Mouse (Mus musculus) fat pad, adult 2 months (tissue): Measurements from ENCODE around the gene Egln1.

Experiments
- DNase-seq: peaks from one replicate; pipeline ENCODE4 v3.0.0-alpha.2; 2011; ENCODE audit warnings: low read depth, low spot score; ENCODE audit errors: extremely low read depth

Gene Egln1

DNA sequence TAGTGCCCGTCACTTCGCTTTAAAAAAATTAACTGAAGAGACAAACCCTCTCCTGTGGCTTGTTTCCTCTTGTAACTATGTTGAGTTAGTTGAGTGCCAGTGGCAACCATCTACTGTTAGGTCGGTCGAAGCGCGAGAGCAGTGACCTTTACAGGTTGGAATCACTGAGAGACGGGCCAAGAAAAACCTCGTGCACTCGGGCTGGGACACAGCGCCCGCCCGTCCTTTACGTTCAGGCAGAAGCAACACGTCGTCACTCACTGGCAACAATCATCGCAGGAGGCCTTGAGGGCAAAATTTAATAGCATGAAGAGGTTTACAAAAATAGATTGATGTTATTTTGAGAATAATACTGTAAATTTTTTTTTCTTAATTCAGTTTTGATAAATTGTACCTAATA lies 39.2 kb downstream of the Egln1 start:
- DNase-seq: no peak

DNA sequence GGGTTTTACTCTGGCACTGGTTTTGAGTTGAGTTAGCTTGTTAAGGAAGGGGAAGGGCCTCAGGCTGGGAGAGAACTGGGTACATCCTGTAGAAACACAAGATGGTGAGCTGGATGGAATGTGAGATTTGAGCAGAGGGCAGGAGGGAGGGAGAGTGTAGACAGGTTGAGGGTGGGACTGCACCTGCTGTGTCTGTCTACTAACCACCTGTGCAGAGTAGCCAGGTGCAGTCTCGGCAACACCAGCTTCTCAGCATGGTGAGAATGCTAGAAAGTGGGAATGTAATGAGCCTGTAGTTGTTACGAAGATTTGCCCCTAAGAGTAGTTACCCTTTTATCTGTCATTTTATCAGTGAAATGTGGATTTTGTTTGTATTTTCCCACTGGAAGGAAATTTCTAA lies 43.6 kb downstream of the Egln1 start:
- no peak for DNase-seq

DNA sequence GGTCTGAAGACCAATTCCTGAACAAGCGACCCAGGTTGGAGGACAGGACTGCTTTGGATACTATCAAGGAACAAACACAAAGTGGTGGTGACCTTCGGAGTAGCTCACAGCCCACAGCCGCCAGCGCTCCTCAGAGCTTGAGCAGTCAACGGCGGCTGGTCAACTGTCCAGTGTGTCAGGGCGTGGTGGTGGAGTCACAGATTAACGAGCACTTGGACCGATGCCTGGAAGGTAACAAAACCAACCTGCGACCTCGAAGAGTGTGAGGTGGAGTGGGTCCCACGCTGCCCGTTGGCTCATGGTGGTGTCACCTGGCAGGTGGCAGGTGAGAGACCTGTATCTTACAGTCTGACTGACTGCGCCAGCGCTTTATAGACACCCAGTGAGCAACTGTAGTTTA lies 45.9 kb downstream of the Egln1 start:
- no peak for DNase-seq

DNA sequence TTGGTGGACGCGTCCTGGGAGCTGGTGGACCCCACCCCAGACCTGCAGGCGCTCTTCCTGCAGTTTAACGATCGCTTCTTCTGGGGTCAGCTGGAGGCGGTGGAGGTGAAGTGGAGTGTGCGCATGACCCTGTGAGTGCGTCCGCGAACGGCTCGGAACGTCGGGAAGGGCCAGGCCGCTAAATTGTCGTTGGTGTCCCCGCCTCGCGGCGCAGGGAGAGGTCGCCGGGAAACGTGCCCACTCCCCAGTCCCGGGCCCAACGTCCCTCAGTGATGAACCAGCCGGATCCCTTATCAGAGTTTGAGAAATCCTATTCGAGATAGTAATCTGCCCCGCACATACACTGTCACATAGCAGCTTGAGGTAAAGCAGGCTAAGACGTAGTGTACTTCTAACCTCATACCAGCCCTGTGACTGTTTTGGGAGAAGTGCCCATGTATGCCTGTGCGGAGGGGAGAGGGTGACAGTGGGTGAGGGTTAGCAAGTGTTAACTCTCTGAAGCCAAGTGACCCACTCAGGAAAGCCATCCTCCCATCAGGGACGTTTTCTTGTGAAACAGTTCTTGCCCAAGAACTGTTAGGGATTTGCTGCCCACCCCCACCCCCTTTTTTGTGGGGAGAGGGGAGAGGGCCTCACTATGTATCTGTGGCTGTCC lies 50.7 kb downstream of the Egln1 start:
- no peak for DNase-seq

DNA sequence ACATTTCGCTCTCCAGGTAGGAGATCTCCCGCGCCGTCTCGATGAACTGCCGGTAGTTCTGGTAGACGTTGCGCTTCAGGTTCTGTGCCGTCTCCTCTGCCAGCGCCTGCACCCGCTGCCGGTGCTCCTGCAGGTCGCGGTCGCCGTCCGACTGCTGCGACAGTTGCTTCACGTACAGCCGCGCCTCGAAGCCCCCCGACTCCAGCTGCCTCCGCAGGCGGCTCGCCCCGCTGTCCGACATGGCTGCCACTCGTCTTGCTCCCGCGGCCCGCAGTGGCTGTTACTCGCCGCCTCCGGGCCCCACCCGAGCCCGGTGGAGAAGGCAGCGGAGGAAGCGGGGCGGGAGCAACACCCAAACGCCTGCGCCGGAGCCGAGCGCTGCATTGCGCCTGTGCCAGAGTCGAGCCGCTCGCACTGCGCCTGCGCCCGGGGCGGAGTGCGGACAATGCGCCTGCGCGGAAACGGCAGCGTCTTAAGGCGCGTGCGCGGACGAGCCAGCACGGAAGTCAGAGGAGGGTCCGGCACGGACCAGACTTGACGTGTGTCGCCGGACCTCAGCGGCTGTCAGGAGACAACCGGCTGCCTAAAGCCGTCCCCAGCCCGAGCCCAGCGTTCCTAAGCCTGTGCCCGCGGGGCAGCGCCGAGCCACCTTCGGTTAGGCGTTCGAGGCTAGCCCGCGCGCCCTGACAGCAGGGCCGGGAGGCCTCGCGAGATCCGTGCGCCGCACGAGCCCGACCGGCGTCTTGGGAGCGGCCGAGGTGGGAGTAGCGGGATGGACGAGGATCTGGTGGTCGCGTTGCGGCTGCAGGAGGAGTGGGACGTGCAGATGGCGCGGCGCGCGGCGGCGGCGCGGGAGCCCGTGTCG lies 51.5 kb downstream of the Egln1 start, which contains the start of the genes Exoc8 and Sprtn:
TSS of gene Exoc8 (minus strand) at position 320 of the 865 bp plus-strand sequence.
TSS of gene Sprtn (plus strand) at position 501 of the 865 bp plus-strand sequence.
- peak; percentile 7 for DNase-seq

DNA sequence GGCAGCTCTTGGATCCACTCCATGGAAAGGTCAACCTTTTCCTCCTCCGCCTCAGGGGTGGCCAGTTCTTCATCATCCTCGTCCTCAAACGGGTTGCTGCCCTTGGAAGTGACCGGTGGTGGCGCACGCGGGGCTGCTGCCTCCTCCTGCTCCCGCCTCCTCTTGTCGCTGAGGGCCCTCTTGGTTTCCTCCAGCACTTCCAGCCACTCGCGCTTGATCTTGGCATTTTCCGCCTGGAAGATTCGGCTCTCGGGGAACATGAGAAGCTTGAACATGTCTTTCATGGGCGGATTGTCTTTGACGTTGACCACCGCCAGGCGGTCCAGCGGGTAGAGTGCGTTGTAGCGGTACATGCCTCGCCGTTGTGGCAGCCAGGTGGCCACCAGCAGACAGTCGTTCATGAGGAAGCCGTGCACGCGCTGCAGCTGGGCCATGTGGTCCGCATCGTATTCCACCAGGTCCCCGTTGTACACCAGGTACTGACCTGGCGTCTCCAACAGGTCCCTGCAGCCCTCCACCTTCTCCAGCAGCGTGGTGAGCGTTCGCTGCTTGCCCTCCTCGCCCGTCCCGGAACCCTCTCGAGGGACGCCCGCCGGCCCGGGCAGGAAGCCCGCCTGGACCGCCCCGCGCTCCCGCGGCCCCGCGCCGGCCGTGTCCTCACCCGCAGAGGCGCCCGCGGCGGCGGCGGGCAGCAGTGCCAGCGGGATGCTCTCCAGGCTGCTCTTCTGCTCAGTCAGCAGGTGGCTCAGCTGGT lies 52.3 kb downstream of the Egln1 start:
- peak; percentile 10 for DNase-seq

DNA sequence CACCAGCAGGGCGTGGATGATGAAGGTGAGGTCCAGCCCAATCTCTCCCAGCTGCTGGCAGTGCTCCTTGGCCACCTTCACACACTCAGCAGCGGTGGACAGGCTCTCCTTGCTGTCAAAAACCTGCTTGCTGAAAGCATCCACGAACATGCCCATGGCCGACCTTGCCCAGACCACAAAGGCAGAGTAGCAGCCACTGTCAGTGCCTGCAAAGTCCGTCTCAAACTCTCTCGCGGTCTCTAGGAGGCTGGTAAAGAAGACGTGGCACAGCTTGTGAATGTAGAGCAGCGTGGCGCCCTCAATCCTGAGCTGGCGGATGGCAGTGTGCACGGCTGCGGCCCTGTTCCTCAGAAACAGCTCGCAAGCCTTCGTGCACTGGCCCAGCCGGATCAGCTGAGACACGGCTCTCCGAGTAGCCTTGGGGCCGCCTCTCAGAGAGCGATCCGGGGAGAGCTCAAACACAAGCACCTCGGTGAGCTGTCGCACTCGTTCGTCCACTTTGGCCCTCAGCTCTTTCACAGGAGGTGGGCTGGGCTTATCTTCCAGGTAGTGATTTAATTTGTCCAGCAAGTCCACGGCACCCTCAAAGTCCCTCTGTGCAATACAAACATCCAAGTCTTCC lies 53.0 kb downstream of the Egln1 start:
- no peak for DNase-seq

DNA sequence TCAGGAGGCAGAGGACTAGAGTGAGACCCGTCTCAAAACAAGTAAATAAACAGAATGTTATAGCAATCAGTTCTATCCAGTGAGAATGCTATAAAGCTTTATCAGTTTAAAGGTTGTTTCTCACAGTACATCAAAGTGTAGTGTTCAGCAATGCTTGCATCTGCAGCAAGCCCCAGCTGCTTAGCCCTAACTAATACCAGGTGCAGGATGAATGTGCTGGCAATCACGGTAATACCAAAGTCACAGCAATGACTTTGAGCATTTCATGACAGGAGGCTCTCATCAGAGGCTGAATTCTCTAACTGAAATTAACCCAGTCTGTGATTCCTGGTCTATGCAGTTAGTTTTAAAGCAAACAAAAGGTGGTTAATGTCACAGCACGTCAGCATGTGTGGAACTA lies 56.5 kb downstream of the Egln1 start:
- no peak for DNase-seq

DNA sequence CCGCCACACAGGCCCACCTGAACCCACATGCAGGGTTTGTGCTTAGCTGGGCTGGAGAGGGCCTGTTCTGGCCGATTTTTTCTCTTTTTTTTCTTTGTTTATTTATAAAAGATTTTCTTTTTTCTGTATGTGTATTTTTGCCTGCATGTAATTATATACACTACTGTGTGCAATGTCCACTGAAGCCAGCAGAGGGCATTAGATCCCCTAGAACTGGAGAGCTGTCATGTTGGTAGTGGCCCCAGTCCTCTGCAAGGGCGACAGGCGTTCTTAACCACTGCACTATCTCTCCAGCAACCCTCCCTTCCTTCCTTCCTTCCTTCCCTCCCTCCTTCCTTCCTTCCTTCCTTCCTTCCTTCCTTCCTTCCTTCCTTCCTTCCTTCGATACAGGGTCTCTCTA lies 60.7 kb downstream of the Egln1 start:
- no peak for DNase-seq

DNA sequence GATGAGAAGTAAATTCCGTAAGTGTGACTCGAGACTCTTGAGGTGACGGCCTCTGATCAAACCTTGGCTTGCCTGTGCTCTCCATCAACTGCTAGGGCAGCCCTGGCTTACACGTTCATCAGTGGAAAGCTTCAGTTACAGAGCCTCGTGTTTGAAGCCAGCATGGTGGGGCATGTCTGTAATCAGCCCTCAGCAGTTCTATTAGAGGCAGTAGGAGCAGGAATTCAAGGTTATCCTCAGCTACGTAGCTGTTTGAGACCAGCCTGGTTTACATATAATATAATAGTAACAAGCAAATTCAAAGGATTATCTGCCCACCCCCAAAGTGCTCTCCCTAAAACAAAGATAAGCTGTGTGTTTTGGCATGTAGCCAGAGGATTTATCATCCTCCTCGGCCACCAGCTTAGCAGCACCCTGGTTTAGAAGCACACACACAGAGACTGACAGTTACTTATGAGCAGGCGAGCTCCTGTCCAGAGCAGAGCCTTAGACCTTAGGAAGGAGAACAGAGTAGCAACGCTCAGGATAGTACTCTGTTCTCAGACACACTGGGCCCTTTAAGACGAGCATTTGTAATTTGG lies 70.1 kb downstream of the Egln1 start:
- DNase-seq: no peak

DNA sequence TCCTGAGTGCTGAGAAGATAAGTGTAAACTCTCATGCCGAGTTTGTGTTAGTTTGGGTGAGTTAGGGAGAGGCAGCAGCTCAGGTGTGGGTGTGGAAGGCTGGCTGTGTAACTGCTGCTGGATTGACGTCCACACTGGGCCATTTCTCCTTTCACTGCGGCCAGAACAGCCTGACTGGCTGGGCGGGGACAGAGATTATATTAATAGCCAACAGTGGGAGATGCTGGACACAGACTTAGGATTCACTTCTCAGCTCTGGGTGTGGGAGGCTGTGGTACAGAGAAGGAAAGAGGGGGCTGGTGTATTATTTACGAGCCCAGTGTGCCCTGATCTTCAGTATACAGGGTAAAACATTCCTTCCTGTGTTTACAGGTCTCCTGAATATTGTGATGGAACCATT lies 71.0 kb downstream of the Egln1 start:
- no peak for DNase-seq

DNA sequence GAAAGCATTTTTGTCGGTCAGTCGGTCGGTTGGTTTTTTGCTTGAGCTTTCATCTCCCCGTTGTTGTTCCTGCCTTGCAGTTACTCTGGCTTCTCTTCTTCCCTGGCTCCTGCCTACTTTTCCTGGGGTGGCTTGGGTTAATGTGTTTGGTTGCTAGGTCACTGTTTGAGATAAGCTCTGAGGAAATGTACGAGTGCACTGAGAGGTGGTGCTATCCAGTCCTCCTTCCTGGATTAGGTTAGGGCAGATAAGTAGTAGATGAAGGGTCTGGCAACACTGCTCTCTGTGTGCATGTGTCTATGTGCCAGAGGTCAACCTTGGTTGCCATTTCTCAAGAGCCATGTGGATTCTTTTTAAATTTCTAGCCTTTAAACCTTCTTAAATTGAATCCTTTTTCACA lies 76.4 kb downstream of the Egln1 start:
- DNase-seq: no peak

DNA sequence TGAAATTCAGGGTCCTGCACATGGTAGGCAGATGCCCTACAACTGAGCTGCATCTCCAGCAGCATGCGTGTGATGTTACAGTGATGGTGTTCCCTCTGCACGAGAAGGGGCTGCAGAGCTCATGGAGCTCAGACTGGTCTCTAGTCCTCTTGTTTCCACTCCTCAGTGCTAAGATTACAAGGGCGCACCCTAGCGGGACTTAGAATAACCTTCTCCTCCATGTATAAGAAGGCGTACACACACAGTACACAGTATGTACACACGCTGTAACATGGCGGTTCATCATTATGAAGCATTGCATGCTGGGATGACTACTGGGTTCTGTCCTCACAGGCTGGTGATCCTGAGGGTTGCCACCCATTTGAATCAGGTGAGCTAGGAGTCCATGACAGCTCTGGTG lies 77.0 kb downstream of the Egln1 start:
- DNase-seq: no peak

DNA sequence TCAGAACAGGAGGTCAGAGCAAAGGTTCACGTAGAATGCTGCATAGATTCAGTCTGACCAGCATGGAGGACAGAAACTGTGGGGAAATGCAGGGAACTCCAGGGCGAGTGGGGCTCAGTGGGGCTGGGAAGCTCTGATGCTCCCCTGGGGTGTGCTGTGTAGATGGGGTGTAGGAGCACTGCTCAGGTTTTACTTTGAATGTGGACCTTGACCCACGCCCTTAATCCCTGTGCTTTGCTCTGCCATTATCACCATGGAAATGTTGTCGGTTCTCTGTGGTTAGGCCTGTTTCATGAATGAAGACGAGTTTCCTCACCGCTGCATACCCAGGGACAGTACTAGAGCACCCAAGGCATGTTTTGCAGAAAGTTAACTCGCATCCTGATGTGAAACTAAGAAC lies 77.7 kb downstream of the Egln1 start:
- DNase-seq: no peak

DNA sequence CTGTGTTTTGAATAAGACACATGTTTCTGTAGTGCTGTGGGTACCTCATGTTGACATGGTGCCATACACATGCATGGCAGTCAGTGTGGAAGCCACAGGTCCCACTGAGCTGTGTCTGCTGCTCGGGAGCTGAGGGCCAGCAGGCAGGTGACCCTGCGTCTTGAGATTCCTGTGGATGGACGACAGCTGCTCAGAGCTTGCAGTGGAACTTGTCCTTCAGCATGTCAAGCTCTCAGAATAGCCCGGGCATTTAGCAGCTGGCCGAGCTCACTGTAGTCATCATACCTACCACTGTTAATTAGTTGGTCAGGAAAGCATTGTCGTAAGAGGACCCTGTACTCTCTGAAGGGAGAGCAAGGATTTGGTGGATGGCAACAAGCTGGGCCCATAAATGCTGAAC lies 79.4 kb downstream of the Egln1 start:
- DNase-seq: no peak

DNA sequence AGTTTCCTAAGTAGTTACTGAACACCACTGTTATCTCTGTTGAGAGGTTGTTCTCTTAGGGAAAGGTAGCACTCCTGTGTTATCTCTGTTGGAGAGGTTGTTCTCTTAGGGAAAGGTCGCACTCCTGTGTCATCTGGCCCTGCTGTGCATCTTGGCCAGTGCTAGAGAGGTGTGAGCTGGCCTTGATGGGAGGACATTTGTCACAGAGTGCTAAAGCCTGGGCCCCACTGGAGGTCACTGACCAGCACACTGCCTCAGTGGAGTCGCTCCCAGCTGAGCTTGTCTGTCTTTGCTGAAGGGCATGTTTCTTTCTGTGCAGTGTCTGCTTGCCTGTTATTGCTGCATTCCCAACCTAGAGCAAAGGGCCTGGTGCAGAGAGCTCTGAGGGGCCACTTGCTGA lies 82.0 kb downstream of the Egln1 start:
- no peak for DNase-seq

DNA sequence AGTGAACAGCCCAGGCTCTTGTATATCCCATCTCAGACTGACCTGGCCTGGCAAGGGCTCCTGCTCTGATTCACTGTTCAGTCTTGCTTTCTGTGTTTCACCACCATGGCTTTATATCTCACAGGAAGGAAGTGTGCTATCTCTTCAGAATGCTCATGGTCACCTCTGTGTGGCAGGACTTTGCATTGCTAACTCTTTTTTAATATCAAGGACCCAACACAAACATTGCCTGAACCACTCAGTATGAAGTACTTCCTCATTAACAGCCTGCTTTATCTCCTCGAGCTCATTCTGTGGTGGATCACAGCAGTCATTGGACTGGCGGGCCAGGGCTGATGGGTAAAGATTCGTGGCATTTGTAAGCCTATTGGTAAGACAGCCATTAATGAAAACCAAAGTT lies 82.5 kb downstream of the Egln1 start:
- no peak for DNase-seq

DNA sequence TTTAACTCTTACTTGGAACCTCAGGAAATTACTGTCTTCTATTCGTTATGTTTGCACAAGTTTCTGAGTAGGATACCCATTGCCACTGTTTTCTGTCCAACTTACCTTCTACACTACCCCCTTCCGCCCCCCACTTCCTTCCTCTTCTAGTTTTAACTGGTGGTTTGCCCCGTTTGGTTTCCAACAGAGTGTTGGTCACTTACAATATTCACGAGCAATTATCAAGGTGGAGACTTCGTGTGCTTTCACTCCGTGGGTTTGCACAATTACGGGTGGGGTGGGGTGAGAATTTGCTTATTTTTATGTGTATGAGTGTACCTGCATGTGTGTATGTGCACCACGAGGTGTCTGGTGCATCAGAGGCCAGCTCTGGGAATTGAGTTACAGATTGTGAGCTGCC lies 85.4 kb downstream of the Egln1 start:
- DNase-seq: no peak

DNA sequence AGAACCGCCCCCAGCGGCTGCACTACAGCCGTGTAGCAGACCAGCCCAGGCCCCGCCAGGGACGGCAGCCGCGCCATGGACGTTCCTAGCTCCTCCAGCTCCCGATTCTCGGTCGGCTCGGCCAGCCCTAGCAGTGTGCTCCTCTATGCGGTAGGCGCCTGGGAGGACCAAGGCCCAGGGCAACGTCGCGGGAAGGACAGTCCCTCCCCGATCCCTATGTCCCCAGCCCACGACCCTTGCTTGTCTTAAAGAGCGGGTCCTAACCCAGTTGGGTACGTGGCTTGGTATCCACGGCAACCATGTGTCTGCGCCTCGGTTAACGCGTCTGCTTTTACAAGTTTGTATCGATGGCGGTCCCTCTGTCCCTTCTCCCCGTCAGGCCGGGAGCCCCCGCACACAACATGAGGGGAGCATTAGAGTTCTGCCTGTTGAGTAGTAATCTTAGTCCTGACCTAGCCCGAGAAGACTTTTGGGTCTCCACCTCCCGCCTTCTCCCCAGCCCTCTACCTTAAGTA lies 85.9 kb downstream of the Egln1 start:
- no peak for DNase-seq

DNA sequence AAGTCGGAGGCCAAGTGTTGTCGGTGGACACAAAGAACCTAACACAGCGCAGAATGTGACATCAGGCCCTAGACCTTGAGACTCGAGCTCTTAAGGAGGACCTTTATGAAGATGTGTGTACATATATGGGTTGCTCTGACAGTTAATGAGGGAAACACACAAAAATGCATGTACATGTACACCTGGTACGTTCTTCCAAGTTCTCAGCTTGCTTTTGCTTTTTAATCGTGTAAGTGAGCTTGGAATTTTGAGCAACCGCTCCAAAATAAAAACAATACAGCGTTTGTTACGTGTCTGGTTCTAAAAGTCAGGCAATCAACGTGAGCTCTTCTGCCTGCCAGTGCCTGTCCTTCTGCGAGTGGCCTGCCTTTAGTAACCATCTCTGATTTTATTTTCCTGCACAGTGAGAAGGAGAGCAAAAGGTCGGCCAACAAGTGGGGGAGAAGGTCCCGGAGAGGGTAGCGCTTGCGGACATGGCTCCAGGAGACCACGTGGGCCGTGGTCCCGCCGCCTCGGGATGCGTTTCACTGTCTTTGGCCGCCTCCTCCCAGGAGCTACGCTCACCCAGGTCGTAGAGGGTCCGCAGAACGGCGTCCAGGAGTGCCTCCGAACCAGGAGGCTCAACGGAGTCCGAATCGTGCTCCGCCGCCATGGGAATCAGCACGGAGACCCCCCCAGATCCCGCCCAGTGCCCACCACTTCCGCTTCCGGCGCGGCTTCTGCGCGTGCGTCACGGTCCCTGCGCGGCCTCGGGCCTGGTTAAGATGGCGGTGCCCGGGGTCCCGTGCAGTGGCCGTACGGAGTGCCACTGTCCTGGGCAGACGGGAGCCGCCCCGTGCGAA lies 86.6 kb downstream of the Egln1 start, which contains the start of the genes Gnpat and 2810004N23Rik:
TSS of gene Gnpat (plus strand) at position 713 of the 842 bp plus-strand sequence.
TSS of gene 2810004N23Rik (minus strand) at position 800 of the 842 bp plus-strand sequence.
- no peak for DNase-seq
